Mouse (Mus musculus) hindbrain, embryonic 16.5 days (tissue): ENCODE measurements around the gene Klhdc3. TPM values are rescaled to one million over a fixed set of nuclear protein-coding genes. Genes with fewer than 3 reads are reported as not detected.

ENCODE experiments used
- ATAC-seq: fragments of 200-750 bp; cut with Nextera tagmentation; 2 replicates; pipeline ENCODE4 v1.8.0; 2017; ENCODE audit warnings: moderate TSS enrichment, moderate library complexity
- H3K27ac ChIP-seq: fragments of 300-500 bp; sonication (generic); 2 replicates; pipeline ENCODE4 v1.5.1; 2014; ENCODE audit warnings: low read depth, mild to moderate bottlenecking, control low read depth, low read length, moderate library complexity
- H3K27me3 ChIP-seq: fragments of 300-500 bp; sonication (generic); replicated peaks from 2 replicates; pipeline ENCODE4 v1.6.1; 2014; ENCODE audit warnings: low read length; ENCODE audit not compliant: control insufficient read depth, insufficient read depth
- H3K36me3 ChIP-seq: fragments of 300-500 bp; sonication (generic); 2 replicates; pipeline ENCODE4 v1.6.1; 2014; ENCODE audit warnings: mild to moderate bottlenecking, low read length, moderate library complexity, mixed read lengths; ENCODE audit not compliant: control insufficient read depth, insufficient read depth
- H3K4me1 ChIP-seq: fragments of 300-500 bp; sonication (generic); 2 replicates; pipeline ENCODE4 v1.6.1; 2014; ENCODE audit warnings: low read depth, low read length; ENCODE audit not compliant: control insufficient read depth, insufficient read depth
- H3K4me2 ChIP-seq: fragments of 300-500 bp; sonication (generic); 2 replicates; pipeline ENCODE4 v1.6.1; 2014; ENCODE audit warnings: mild to moderate bottlenecking, low read length, control low read depth, moderate library complexity
- H3K4me3 ChIP-seq: fragments of 300-500 bp; sonication (generic); 2 replicates; pipeline ENCODE4 v1.5.1; 2014; ENCODE audit warnings: mild to moderate bottlenecking, low read length, control low read depth, moderate library complexity
- H3K9ac ChIP-seq: fragments of 300-500 bp; sonication (generic); 2 replicates; pipeline ENCODE4 v1.6.1; 2014; ENCODE audit warnings: low read depth, mild to moderate bottlenecking, control low read depth, low read length, moderate library complexity
- H3K9me3 ChIP-seq: fragments of 300-500 bp; sonication (generic); 2 replicates; pipeline ENCODE4 v1.6.1; 2014; ENCODE audit warnings: mild to moderate bottlenecking, low read length, moderate library complexity; ENCODE audit not compliant: control insufficient read depth
- WGBS: fragments of 180-500 bp; shearing (Covaris S2); extraction: QIAGEN DNeasy Blood & Tissue Kit; methylation state at CpG from one replicate; pipeline ENCODE4 v1.1.7; 2014; 5-methylcytosine and 5-hydroxymethylcytosine counted together
- polyA plus RNA-seq: library from polyadenylated mRNA; unstranded; fragments of >200 nt; fragmentation: Nextera tagmentation; extraction: Ambion mirVana; gene quantifications from 2 replicates; pipeline ENCODE4 v1.2.1, GENCODE M21; 2015

Gene Klhdc3
- polyA plus RNA-seq, 1 experiment from 2014 or later = 179 TPM

GRCm38 (mm10) chr17:46642060-46642459, 38.7 kb downstream of the Klhdc3 start:
- peaks cover 19% of the 10 kb centered on the region for H3K4me1 ChIP-seq
- no peak for ATAC-seq
- H3K4me2 ChIP-seq = no peak overlapping the region
- no peak overlapping the region for H3K27ac ChIP-seq
- H3K27me3 ChIP-seq = no peaks in the 10 kb centered on the region
- no peaks in the 10 kb centered on the region for H3K9me3 ChIP-seq
- no peak overlapping the region for H3K9ac ChIP-seq
- peaks cover 13% of the 10 kb centered on the region for H3K36me3 ChIP-seq
- WGBS = 91% methylated on average over 17 of the region's 17 CpGs
- no peak overlapping the region for H3K4me3 ChIP-seq

- peaks cover 14% of the 10 kb centered on the region for H3K36me3 ChIP-seq
- H3K27me3 ChIP-seq = no peaks in the 10 kb centered on the region
- no peak overlapping the region for H3K27ac ChIP-seq
- WGBS = 89% methylated on average over 9 of the region's 9 CpGs
- no peak overlapping the region for H3K9ac ChIP-seq
- H3K4me1 ChIP-seq = peaks cover 9% of the 10 kb centered on the region
- no peak for ATAC-seq
- no peaks in the 10 kb centered on the region for H3K9me3 ChIP-seq
- no peak overlapping the region for H3K4me3 ChIP-seq
- H3K4me2 ChIP-seq = no peak overlapping the region
Observed at GRCm38 (mm10) chr17:46639929-46640328, 40.8 kb downstream of the Klhdc3 start.

GRCm38 (mm10) chr17:46636831-46637523, 43.7 kb downstream of the Klhdc3 start:
- 10% methylated on average over 15 of the region's 15 CpGs for WGBS
- peak; percentile 64; the same call in 1 of the 2 replicates for ATAC-seq
- H3K4me3 ChIP-seq = no peak overlapping the region
- no peak overlapping the region for H3K27ac ChIP-seq
- H3K9ac ChIP-seq = peak overlapping the region; percentile 32; the same call in 1 of the 2 replicates
- peak overlapping the region; percentile 36 for H3K4me2 ChIP-seq
- H3K4me1 ChIP-seq = no peaks in the 10 kb centered on the region; the same call in 1 of the 2 replicates
- H3K9me3 ChIP-seq = no peaks in the 10 kb centered on the region
- peaks cover 15% of the 10 kb centered on the region for H3K36me3 ChIP-seq
- no peaks in the 10 kb centered on the region for H3K27me3 ChIP-seq

- Histone ChIP-seq H3K36me3 (peaks cover 4% of the 10 kb centered on the region; the same call in 1 of the 2 replicates), H3K4me1 (peaks cover 19% of the 10 kb centered on the region), H3K9ac (peak overlapping the region; percentile 50), H3K9me3 (no peaks in the 10 kb centered on the region), H3K27me3 (no peaks in the 10 kb centered on the region), H3K4me3 (peak overlapping the region; percentile 92), H3K4me2 (peak overlapping the region; percentile 85), H3K27ac (peak overlapping the region; percentile 90)
- ATAC-seq = peak; percentile 63
- 8% methylated on average over 12 of the region's 12 CpGs for WGBS
Observed at GRCm38 (mm10) chr17:46629685-46630441, 50.9 kb downstream of the Klhdc3 start.

- Histone ChIP-seq H3K27ac (peak within 1 kb of the TSS; percentile 90), H3K4me2 (peak within 1 kb of the TSS; percentile 85), H3K36me3 (peaks cover 4% of the 10 kb centered on the region; the same call in 1 of the 2 replicates), H3K4me3 (peak within 1 kb of the TSS; percentile 92), H3K9me3 (no peaks in the 10 kb centered on the region), H3K9ac (peak within 1 kb of the TSS; percentile 97), H3K27me3 (no peaks in the 10 kb centered on the region), H3K4me1 (peaks cover 20% of the 10 kb centered on the region)
- under 1% methylated on average over 65 of the region's 90 CpGs for WGBS
- ATAC-seq = peak; percentile 84
Observed at GRCm38 (mm10) chr17:46628791-46629684, 51.7 kb downstream of the Klhdc3 start, which contains the start of gene Ptk7. Ptk7 (minus strand) TSS chr17:46629504.

- peaks cover 24% of the 10 kb centered on the region for H3K4me1 ChIP-seq
- H3K9ac ChIP-seq = peak overlapping the region; percentile 97
- peak overlapping the region; percentile 85 for H3K4me2 ChIP-seq
- H3K27ac ChIP-seq = peak overlapping the region; percentile 90; the same call in 1 of the 2 replicates
- ATAC-seq = peak; percentile 6; the same call in 1 of the 2 replicates
- H3K27me3 ChIP-seq = no peaks in the 10 kb centered on the region
- peak overlapping the region; percentile 92 for H3K4me3 ChIP-seq
- H3K9me3 ChIP-seq = no peaks in the 10 kb centered on the region
- peaks cover 4% of the 10 kb centered on the region; the same call in 1 of the 2 replicates for H3K36me3 ChIP-seq
- under 1% methylated on average over 13 of the region's 13 CpGs for WGBS
Observed at GRCm38 (mm10) chr17:46628471-46628790, 52.3 kb downstream of the Klhdc3 start.

- H3K9ac ChIP-seq = no peak overlapping the region
- ATAC-seq = no peak
- peak overlapping the region; percentile 92 for H3K4me3 ChIP-seq
- H3K9me3 ChIP-seq = no peaks in the 10 kb centered on the region
- H3K27ac ChIP-seq = no peak overlapping the region
- peaks cover 24% of the 10 kb centered on the region for H3K4me1 ChIP-seq
- no peaks in the 10 kb centered on the region for H3K27me3 ChIP-seq
- peaks cover 4% of the 10 kb centered on the region; the same call in 1 of the 2 replicates for H3K36me3 ChIP-seq
- H3K4me2 ChIP-seq = peak overlapping the region; percentile 85
- WGBS = 55% methylated on average over 6 of the region's 6 CpGs
Observed at GRCm38 (mm10) chr17:46627409-46627808, 53.3 kb downstream of the Klhdc3 start.

GRCm38 (mm10) chr17:46624598-46624997, 56.1 kb downstream of the Klhdc3 start:
- Histone ChIP-seq H3K27ac (no peak overlapping the region), H3K36me3 (no peaks in the 10 kb centered on the region), H3K9ac (peak overlapping the region; percentile 11; the same call in 1 of the 2 replicates), H3K27me3 (no peaks in the 10 kb centered on the region), H3K4me3 (no peak overlapping the region), H3K4me2 (no peak overlapping the region; the same call in 1 of the 2 replicates), H3K4me1 (peaks cover 31% of the 10 kb centered on the region), H3K9me3 (no peaks in the 10 kb centered on the region)
- 65% methylated on average over 12 of the region's 12 CpGs for WGBS
- ATAC-seq = no peak
